Mouse (Mus musculus) forebrain, embryonic 12.5 days (tissue): ENCODE measurements around the gene Rab1a. TPM values are rescaled to one million over a fixed set of nuclear protein-coding genes. Genes with fewer than 3 reads are reported as not detected.
A peak's percentile ranks its signal among the peaks of the same experiment; 100 is the strongest.
"Not testable (repeated sequence)": the region's sequence is repeated elsewhere in the genome, so short reads cannot be mapped to it uniquely, and the experiment has no call there.

Source experiments
- ATAC-seq: fragments of 200-750 bp; cut with Nextera tagmentation; 2 replicates; pipeline ENCODE4 v1.8.0; 2017; ENCODE audit warnings: moderate TSS enrichment; ENCODE audit not compliant: low FRiP score
- H3K27ac ChIP-seq: fragments of 300-500 bp; sonication (generic); 2 replicates; pipeline ENCODE4 v1.5.1; 2016; ENCODE audit warnings: mild to moderate bottlenecking
- H3K27me3 ChIP-seq: fragments of 300-500 bp; sonication (generic); 2 replicates; pipeline ENCODE4 v1.6.1; 2016; ENCODE audit warnings: mild to moderate bottlenecking
- H3K36me3 ChIP-seq: fragments of 300-500 bp; sonication (generic); replicated peaks from 2 replicates; pipeline ENCODE4 v1.6.1; 2016; ENCODE audit warnings: mild to moderate bottlenecking
- H3K4me1 ChIP-seq: fragments of 300-500 bp; sonication (generic); 2 replicates; pipeline ENCODE4 v1.6.1; 2016
- H3K4me2 ChIP-seq: fragments of 300-500 bp; sonication (generic); 2 replicates; pipeline ENCODE4 v1.6.1; 2016; ENCODE audit warnings: mild to moderate bottlenecking, moderate library complexity
- H3K4me3 ChIP-seq: fragments of 300-500 bp; sonication (generic); replicated peaks from 2 replicates; pipeline ENCODE4 v1.5.1; 2016; ENCODE audit warnings: mild to moderate bottlenecking
- H3K9ac ChIP-seq: fragments of 300-500 bp; sonication (generic); 2 replicates; pipeline ENCODE4 v1.6.1; 2016; ENCODE audit warnings: mild to moderate bottlenecking
- H3K9me3 ChIP-seq: fragments of 300-500 bp; sonication (generic); 2 replicates; pipeline ENCODE4 v1.6.1; 2016
- WGBS: fragments of 180-500 bp; shearing (Covaris S2); methylation state at CpG from one replicate; pipeline ENCODE4 v1.1.7; 2016; 5-methylcytosine and 5-hydroxymethylcytosine counted together
- polyA plus RNA-seq: library from polyadenylated mRNA; unstranded; fragments of >200 nt; fragmentation: Nextera tagmentation; extraction: Ambion mirVana; gene quantifications from 2 replicates; pipeline ENCODE4 v1.2.1, GENCODE M21; 2016

Gene Rab1a
- 270 and 283 TPM in 2 replicates for polyA plus RNA-seq

DNA sequence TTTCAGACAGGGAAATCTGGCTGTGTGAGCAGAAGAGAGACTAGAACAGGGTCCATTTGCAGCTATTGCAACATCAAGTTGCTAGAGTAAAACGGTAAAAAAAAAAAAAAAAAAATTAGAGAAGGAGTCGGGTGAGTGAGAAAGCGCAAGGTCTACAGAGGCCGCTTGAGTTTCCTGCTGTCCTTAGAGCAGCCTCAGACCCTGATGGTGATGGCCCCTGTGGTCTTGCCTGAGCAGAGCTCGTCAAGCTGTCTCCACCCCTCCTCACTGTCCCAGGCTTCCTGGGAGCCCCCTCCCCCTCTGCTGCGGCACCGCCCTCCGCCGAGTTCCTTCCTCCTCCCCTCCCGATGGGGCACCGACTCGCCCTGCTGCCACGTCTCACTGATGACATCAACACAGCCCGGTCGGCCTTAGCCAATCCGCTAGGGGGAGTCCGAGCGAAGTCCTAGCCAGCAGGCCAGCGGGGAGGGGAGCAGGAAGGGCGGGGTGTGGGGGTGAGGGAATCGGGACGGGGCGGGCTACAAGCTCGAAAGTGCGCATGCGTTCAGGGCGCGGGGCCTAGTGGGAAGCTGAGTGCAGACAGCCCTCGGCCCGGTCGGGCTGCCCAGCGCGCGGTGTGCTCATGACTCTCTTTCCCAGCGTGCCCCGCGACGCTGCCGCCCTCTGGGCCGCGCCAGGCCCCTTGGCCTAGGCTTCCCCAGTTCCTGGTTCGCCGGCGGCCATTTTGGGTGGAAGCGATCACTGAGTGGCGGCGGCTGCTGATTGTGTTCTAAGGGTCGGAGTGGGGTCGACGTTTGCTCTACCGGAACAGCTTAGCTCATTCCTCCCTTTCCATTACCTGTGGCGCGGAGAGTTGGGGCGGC, at the start of gene Rab1a:
Gene Rab1a (plus strand): TSS at position 720 of the 863 bp plus-strand sequence.
- Histone ChIP-seq H3K9ac (peak within 1 kb of the TSS; percentile 96), H3K9me3 (no peaks in the 10 kb centered on the region), H3K27me3 (no peaks in the 10 kb centered on the region), H3K4me3 (peak within 1 kb of the TSS; percentile 98), H3K4me1 (peaks cover 31% of the 10 kb centered on the region), H3K36me3 (no peaks in the 10 kb centered on the region), H3K27ac (peak within 1 kb of the TSS; percentile 97), H3K4me2 (peak within 1 kb of the TSS; percentile 62)
- WGBS, result under 1% methylated on average over 52 of the region's 54 CpGs
- ATAC-seq, result peak; percentile 99

DNA sequence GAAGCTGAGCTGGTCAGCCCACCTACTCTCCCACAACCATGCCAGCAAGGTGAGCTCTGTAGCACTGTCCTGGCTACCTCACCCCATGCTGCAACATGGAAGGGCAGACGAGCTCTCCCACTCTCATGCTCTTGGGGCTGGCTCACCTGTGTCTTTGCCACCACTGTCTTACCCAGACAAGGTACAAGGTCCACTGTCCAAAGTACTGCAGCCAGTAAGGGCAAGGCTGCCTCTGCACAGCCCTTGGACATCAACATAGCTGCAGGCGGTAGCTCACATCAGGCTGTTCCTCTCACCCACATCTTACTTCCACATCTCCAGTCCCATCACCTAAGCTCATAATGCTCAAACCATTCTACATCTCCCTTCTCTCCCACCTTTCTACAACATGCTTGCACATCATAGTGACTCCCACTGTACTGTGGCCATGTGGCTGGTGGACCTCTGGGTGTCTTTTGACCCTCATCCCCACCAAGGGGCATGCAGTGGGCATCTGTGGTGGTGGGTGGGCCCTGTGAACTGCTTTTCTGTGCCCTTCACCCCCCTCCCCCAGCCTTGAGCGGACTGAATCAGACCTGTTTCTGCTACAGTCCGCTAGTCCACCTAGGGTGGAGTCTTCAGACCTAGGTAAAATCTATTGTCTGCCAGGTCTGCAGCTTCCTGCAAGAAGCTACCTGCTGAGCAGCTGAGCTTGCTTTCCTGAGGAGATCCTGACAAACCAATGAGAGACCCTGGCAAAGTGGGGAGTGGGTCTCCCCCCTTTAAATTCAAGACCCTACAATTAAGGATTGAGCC, 48.9 kb upstream of the Rab1a start:
- H3K9me3 ChIP-seq, result no peaks in the 10 kb centered on the region
- 89% methylated on average over 4 of the region's 4 CpGs for WGBS
- no peaks in the 10 kb centered on the region for H3K36me3 ChIP-seq
- H3K4me3 ChIP-seq, result no peak overlapping the region
- H3K9ac ChIP-seq, result no peak overlapping the region
- ATAC-seq, result no peak
- H3K4me1 ChIP-seq, result no peaks in the 10 kb centered on the region
- H3K4me2 ChIP-seq, result no peak overlapping the region
- H3K27ac ChIP-seq, result no peak overlapping the region
- H3K27me3 ChIP-seq, result no peaks in the 10 kb centered on the region

GRCm38 (mm10) chr11:20153542-20153941, 47.7 kb upstream of the Rab1a start:
- WGBS, result 89% methylated on average over 5 of the region's 5 CpGs
- H3K4me1 ChIP-seq, ATAC-seq, H3K4me3 ChIP-seq, H3K4me2 ChIP-seq, H3K9me3 ChIP-seq, H3K9ac ChIP-seq, H3K36me3 ChIP-seq, H3K27me3 ChIP-seq, H3K27ac ChIP-seq: not testable (repeated sequence)

DNA sequence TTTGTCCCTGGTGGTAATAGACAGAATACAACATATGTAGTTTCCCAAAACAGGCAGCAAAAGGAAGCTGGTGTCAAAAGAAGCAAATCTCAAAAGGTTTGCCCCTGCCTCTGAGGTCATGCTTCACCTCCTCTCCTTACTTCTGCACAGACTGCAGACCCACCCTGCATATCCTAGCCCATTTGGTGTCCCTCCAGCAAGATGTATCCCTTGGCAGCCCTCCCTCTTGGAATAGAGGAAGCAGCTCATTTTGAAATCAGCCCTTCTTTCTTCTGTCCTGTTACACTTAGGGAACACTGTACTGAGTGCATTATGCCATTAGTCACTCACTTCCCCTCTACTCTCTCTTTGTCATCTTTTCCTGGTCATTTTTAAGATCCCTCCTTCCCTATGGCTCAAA, 42.4 kb upstream of the Rab1a start:
- no peak for ATAC-seq
- Histone ChIP-seq H3K9me3 (no peaks in the 10 kb centered on the region), H3K9ac (no peak overlapping the region), H3K27me3 (no peaks in the 10 kb centered on the region), H3K4me1 (no peaks in the 10 kb centered on the region), H3K27ac (no peak overlapping the region), H3K36me3 (no peaks in the 10 kb centered on the region), H3K4me3 (no peak overlapping the region), H3K4me2 (no peak overlapping the region)

GRCm38 (mm10) chr11:20164979-20165867, 36.0 kb upstream of the Rab1a start:
- Histone ChIP-seq H3K4me2 (no peak overlapping the region), H3K9me3 (no peaks in the 10 kb centered on the region), H3K36me3 (no peaks in the 10 kb centered on the region), H3K9ac (no peak overlapping the region), H3K4me1 (no peaks in the 10 kb centered on the region), H3K27me3 (no peaks in the 10 kb centered on the region), H3K27ac (no peak overlapping the region), H3K4me3 (no peak overlapping the region)
- no peak for ATAC-seq
- WGBS, result 47% methylated on average over 4 of the region's 4 CpGs

DNA sequence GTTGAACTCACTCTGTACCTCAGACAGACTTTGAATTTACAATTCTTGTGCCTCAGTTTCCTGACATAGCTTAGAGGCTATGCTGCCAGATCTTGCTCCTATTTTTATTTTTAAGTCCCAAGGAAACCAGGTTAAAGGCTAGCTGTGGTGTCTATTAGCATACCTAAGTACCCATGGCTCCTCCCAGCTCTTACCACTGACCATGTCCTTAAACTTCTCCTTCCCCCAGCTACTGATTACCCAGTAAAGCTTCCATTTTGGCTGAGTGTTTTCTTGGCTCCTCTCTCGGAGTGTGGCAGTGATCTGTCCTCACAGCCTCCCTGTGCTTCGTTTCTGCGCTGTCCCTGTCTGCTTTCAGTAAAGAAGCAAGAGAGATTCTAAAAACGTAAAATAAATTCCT, 35.2 kb upstream of the Rab1a start:
- WGBS, result 91% methylated on average over 4 of the region's 4 CpGs
- no peaks in the 10 kb centered on the region for H3K36me3 ChIP-seq
- H3K4me1 ChIP-seq, result no peaks in the 10 kb centered on the region
- H3K27ac ChIP-seq, result no peak overlapping the region
- H3K9ac ChIP-seq, result no peak overlapping the region
- H3K27me3 ChIP-seq, result no peaks in the 10 kb centered on the region
- no peak for ATAC-seq
- no peaks in the 10 kb centered on the region for H3K9me3 ChIP-seq
- no peak overlapping the region for H3K4me3 ChIP-seq
- H3K4me2 ChIP-seq, result no peak overlapping the region

DNA sequence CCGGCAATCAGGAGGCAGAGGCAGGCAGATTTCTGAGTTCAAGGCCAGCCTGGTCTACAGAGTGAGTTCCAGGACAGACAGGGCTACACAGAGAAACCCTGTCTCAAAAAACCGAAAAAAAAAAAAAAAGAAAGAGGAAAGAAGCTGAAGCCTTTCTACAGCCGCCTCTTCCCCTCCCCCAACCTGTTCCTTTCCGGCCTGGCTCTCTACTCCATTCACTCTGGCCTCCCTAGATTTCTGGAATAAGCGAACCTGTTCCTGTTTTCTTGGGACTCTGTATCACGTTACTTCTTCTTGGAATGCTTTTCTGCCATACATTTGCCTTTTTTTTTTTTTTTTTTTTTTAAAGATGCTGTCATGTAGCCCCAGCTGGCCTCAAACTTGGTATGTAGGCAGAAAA, 34.8 kb upstream of the Rab1a start:
- H3K36me3 ChIP-seq, H3K9me3 ChIP-seq, H3K27ac ChIP-seq, H3K27me3 ChIP-seq, H3K4me3 ChIP-seq, H3K4me1 ChIP-seq, ATAC-seq, H3K9ac ChIP-seq, H3K4me2 ChIP-seq: not testable (repeated sequence)
- WGBS, result 81% methylated on average over 6 of the region's 6 CpGs

DNA sequence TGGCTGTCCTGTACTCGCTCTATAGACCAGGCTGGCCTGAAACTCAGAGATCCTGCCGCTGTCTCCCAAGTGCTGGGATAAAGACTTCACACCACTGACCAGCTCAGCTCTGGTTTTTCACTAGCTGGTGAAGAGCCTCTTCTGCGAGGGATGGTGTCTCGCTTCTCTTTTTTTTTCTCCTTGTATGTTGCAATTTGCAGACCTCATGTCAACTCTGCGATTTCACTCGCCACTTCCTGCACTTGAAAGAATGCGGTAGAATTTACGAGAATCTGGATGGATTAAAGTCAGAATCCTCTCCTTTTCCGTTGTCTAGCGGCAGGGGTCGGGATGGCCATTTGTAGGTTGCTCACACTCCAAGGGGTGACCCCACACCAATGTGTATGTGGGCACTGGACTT, 32.3 kb upstream of the Rab1a start:
- Histone ChIP-seq H3K4me2 (no peak overlapping the region), H3K4me1 (no peaks in the 10 kb centered on the region), H3K27me3 (no peaks in the 10 kb centered on the region), H3K4me3 (no peak overlapping the region), H3K27ac (no peak overlapping the region), H3K9me3 (no peaks in the 10 kb centered on the region), H3K9ac (no peak overlapping the region), H3K36me3 (no peaks in the 10 kb centered on the region)
- 92% methylated on average over 11 of the region's 11 CpGs for WGBS
- ATAC-seq, result no peak

DNA sequence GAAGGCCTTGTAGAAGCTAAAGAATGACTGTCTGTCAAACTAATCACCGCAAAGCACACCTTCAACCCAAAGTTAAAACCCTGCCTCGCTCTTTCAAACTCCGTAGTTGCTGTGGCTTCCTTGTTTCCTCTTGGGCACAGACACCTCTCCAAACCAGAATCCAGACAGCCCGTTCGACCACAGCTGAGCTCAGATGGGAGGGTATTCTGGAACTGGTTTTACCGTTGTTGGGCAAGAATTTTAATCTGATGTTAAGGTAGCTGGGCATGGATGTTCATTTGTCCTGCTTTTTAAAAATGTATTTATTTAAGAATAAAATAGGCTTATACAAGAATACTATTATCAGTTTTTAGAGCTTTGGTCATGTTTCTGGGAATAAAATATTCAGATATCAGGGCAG, 14.0 kb upstream of the Rab1a start:
- Histone ChIP-seq H3K36me3 (no peaks in the 10 kb centered on the region), H3K27ac (no peak overlapping the region), H3K4me1 (no peaks in the 10 kb centered on the region), H3K9me3 (no peaks in the 10 kb centered on the region), H3K9ac (no peak overlapping the region), H3K4me3 (no peak overlapping the region), H3K27me3 (no peaks in the 10 kb centered on the region), H3K4me2 (no peak overlapping the region)
- 84% methylated on average over 6 of the region's 6 CpGs for WGBS
- no peak for ATAC-seq

- Histone ChIP-seq H3K4me3 (no peak overlapping the region), H3K9me3 (no peaks in the 10 kb centered on the region), H3K4me1 (no peaks in the 10 kb centered on the region), H3K27ac (no peak overlapping the region), H3K36me3 (no peaks in the 10 kb centered on the region), H3K27me3 (no peaks in the 10 kb centered on the region), H3K9ac (no peak overlapping the region), H3K4me2 (no peak overlapping the region)
- WGBS, result 96% methylated on average over 4 of the region's 4 CpGs
- ATAC-seq, result no peak
These were observed 8.0 kb upstream of the Rab1a start for GRCm38 (mm10) chr11:20193100-20193736.

- 1% methylated on average over 40 of the region's 40 CpGs for WGBS
- Histone ChIP-seq H3K4me2 (peak overlapping the region; percentile 62), H3K9me3 (no peaks in the 10 kb centered on the region), H3K27me3 (no peaks in the 10 kb centered on the region), H3K27ac (peak overlapping the region; percentile 97), H3K36me3 (no peaks in the 10 kb centered on the region), H3K4me1 (peaks cover 38% of the 10 kb centered on the region), H3K4me3 (peak overlapping the region; percentile 98), H3K9ac (peak overlapping the region; percentile 96)
- peak; percentile 34 for ATAC-seq
These were observed 449 bp downstream of the Rab1a start for GRCm38 (mm10) chr11:20201661-20202101.
